Mouse (Mus musculus): ENCODE data around the gene Kdelr1.

- TF ChIP-seq CTCF (IDR thresholded peaks at IDR 0.05) (no peak), EP300 (IDR thresholded peaks at IDR 0.05; ENCODE audit: insufficient read depth, low read depth, low read length) (no peak)
These were observed 8.4 kb downstream of the Kdelr1 start for GRCm38 (mm10) chr7:45881011-45881410.
